Mouse (Mus musculus): Measurements from ENCODE around the gene Sgip1. TPM values are rescaled to one million over a fixed set of nuclear protein-coding genes. Genes with fewer than 3 reads are reported as not detected.

Gene Sgip1
- polyA plus RNA-seq, 1 experiment = 0.63 TPM

DNA sequence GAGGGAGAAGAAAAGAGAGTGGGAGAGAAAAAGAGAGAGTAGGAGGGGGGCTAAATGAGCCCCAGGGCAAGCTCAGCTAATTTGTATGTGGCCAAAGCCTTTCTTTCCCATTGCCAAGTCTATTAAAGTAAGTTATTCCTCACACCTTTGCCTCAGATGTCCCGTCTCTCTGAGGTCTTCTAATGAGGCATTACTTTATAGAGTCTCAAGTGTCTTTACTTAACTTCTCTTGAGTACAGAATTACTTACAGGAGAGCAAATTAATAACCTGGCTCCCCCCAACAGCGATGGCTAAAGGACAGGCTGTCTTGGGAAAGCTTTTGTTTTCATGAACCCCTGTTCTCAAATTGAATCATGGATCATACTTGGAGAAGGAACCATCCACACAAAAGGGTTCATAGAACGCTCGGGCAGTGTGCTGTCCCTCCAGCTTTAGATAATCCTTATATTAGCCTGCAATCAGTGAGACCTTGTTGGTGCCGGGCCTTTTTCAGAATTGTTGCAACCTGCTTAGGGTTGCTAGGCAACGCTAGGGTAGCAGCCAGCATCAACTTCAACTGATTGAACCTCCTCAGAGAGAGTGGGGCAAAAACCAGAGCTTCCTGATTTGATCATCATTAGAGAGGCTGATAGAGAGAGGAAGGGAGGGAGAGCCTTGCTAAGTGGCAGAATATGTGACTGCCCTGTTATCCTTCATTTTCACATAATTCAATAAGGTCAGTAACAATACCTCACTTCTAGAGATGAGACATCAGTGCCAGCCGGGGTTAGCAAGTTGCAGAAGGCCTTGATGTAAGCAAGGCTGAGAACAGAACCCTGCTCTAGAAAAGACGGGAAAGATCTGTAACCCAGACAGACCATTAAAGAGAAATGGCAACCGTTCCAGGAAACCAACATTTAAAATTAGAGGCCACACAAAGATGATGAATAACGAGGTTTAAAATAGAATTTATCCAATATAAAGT, 114.1 kb downstream of the Sgip1 start:
- no peak for DNase-seq
- Histone ChIP-seq H3K36me3 (ENCODE audit: control insufficient read depth, insufficient read depth, low read length) (no peaks in the 10 kb centered on the region), H3K4me3 (ENCODE audit: control insufficient read depth, insufficient read depth, low read length) (no peak overlapping the region), H3K27me3 (ENCODE audit: control insufficient read depth, insufficient read depth, low read length) (no peaks in the 10 kb centered on the region), H3K4me1 (replicated peaks; ENCODE audit: control insufficient read depth, insufficient read depth, low read length) (no peaks in the 10 kb centered on the region), H3K27ac (ENCODE audit: control insufficient read depth, insufficient read depth, low read length) (no peak overlapping the region)
- WGBS = 91% methylated on average over 10 of the region's 10 CpGs
- no peak for TF ChIP-seq POLR2A (IDR thresholded peaks at IDR 0.05; ENCODE audit: control insufficient read depth, extremely low read depth, insufficient read depth, low read length, poor library complexity)
- TF ChIP-seq CTCF (IDR thresholded peaks at IDR 0.05; ENCODE audit: borderline replicate concordance, control insufficient read depth, extremely low read depth, insufficient read depth, low read length, poor library complexity) = no peak

- WGBS = 91% methylated on average over 7 of the region's 7 CpGs
- TF ChIP-seq POLR2A (IDR thresholded peaks at IDR 0.05; ENCODE audit: control insufficient read depth, extremely low read depth, insufficient read depth, low read length, poor library complexity) (no peak), CTCF (IDR thresholded peaks at IDR 0.05; ENCODE audit: borderline replicate concordance, control insufficient read depth, extremely low read depth, insufficient read depth, low read length, poor library complexity) (no peak)
- no peak for DNase-seq
Observed at GRCm38 (mm10) chr4:102856086-102856485, 115.0 kb downstream of the Sgip1 start.

GRCm38 (mm10) chr4:102859259-102860194, 118.4 kb downstream of the Sgip1 start:
- Histone ChIP-seq H3K4me1 (replicated peaks; ENCODE audit: control insufficient read depth, insufficient read depth, low read length) (no peaks in the 10 kb centered on the region), H3K4me3 (ENCODE audit: control insufficient read depth, insufficient read depth, low read length) (no peak overlapping the region), H3K27ac (ENCODE audit: control insufficient read depth, insufficient read depth, low read length) (no peak overlapping the region), H3K27me3 (ENCODE audit: control insufficient read depth, insufficient read depth, low read length) (no peaks in the 10 kb centered on the region), H3K36me3 (ENCODE audit: control insufficient read depth, insufficient read depth, low read length) (no peaks in the 10 kb centered on the region)
- DNase-seq = peak; percentile 52
- TF ChIP-seq POLR2A (IDR thresholded peaks at IDR 0.05; ENCODE audit: control insufficient read depth, extremely low read depth, insufficient read depth, low read length, poor library complexity) = no peak
- TF ChIP-seq CTCF (IDR thresholded peaks at IDR 0.05; ENCODE audit: borderline replicate concordance, control insufficient read depth, extremely low read depth, insufficient read depth, low read length, poor library complexity) = no peak
- WGBS = 93% methylated on average over 15 of the region's 15 CpGs

More at GRCm38 (mm10) chr4:102856086-102856485, 115.0 kb downstream of the Sgip1 start:
- H3K27ac ChIP-seq (ENCODE audit: control insufficient read depth, insufficient read depth, low read length) = no peak overlapping the region
- no peak overlapping the region for H3K4me3 ChIP-seq (ENCODE audit: control insufficient read depth, insufficient read depth, low read length)
- H3K4me1 ChIP-seq (replicated peaks; ENCODE audit: control insufficient read depth, insufficient read depth, low read length) = no peaks in the 10 kb centered on the region
- no peaks in the 10 kb centered on the region for H3K27me3 ChIP-seq (ENCODE audit: control insufficient read depth, insufficient read depth, low read length)
- no peaks in the 10 kb centered on the region for H3K36me3 ChIP-seq (ENCODE audit: control insufficient read depth, insufficient read depth, low read length)

DNA sequence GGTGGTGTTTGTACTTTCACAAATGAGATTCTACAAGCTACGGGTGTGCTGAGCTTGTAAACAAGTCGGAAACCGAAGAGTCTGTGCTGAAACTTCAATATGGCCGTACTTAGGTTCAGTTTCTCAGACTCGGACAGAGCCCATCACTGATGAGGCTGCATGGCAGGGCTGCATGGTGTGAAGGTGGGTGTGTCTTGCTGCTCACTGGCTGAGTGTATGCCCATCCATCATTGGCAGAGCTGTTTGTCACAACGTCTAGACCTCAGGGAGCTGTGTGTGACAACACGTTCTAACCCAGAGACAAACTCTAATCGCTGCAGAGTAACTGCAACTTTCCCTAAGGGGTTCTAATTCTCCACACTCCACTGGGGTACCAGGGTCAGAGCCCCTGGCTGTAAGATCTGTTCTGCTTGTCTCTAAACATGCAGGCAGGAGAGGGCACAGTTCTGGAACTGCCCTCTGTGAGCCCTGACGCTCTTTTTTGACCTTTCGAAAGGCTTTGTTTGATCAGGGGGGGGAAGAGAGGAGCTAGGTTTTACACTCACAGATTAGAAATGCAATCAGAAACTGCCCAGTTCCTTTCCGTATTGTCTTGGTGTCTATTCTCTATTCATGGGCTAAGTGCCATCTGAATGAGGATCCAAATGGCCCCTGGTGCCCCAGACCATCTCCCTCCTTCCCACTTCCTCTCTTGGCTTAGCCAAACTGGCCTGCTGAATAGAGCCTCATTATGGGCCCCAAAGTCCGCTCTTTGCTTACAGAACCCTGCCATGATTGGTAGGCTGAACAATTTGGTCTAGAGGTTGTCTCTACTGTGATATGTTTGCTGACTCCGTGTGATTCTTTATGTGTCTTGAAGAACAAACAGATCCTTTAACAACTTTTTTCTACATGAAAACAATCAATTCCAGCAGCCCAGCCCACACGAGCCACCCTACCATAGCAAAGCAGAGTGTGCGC, 121.9 kb downstream of the Sgip1 start:
- H3K36me3 ChIP-seq (ENCODE audit: control insufficient read depth, insufficient read depth, low read length) = no peaks in the 10 kb centered on the region
- no peak overlapping the region for H3K27ac ChIP-seq (ENCODE audit: control insufficient read depth, insufficient read depth, low read length)
- DNase-seq = no peak
- TF ChIP-seq CTCF (IDR thresholded peaks at IDR 0.05; ENCODE audit: borderline replicate concordance, control insufficient read depth, extremely low read depth, insufficient read depth, low read length, poor library complexity) = no peak
- H3K4me3 ChIP-seq (ENCODE audit: control insufficient read depth, insufficient read depth, low read length) = no peak overlapping the region
- no peaks in the 10 kb centered on the region for H3K27me3 ChIP-seq (ENCODE audit: control insufficient read depth, insufficient read depth, low read length)
- WGBS = 91% methylated on average over 15 of the region's 15 CpGs
- no peaks in the 10 kb centered on the region for H3K4me1 ChIP-seq (replicated peaks; ENCODE audit: control insufficient read depth, insufficient read depth, low read length)

- 89% methylated on average over 3 of the region's 3 CpGs for WGBS
- no peaks in the 10 kb centered on the region for H3K4me1 ChIP-seq (replicated peaks; ENCODE audit: control insufficient read depth, insufficient read depth, low read length)
- no peaks in the 10 kb centered on the region for H3K36me3 ChIP-seq (ENCODE audit: control insufficient read depth, insufficient read depth, low read length)
- no peak overlapping the region for H3K27ac ChIP-seq (ENCODE audit: control insufficient read depth, insufficient read depth, low read length)
- no peak for DNase-seq
- no peak overlapping the region for H3K4me3 ChIP-seq (ENCODE audit: control insufficient read depth, insufficient read depth, low read length)
- no peaks in the 10 kb centered on the region for H3K27me3 ChIP-seq (ENCODE audit: control insufficient read depth, insufficient read depth, low read length)
- TF ChIP-seq POLR2A (IDR thresholded peaks at IDR 0.05; ENCODE audit: control insufficient read depth, extremely low read depth, insufficient read depth, low read length, poor library complexity) = no peak
- no peak for TF ChIP-seq CTCF (IDR thresholded peaks at IDR 0.05; ENCODE audit: borderline replicate concordance, control insufficient read depth, extremely low read depth, insufficient read depth, low read length, poor library complexity)
Observed at GRCm38 (mm10) chr4:102866531-102866930, 125.4 kb downstream of the Sgip1 start.
